Mouse (Mus musculus): Measurements from ENCODE around the gene Il19.

DNA sequence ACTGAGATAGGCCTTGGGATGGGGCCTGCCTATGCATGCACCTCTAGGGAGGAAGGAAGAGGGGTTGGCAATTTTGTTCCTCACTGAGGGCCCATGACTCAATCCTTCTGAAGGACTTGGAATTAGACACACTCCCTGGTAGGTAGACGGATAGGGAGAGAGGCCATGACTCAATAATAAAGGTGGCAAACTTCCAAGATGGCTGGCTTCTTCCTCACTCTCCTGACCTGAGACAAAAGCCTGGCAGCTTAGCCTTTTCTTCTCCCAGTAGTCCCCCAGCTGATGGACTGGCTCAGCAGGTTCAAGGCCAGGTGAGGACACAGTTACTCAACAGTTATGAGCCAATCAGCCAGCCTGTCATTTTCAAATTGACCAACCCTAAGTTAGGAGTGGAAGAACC is 47.5 kb downstream of the Il19 start:
- TF ChIP-seq POLR2A (IDR thresholded peaks at IDR 0.05; ENCODE audit: insufficient read depth, low read length) (no peak), EP300 (IDR thresholded peaks at IDR 0.05; ENCODE audit: insufficient read depth, low read depth, low read length) (no peak)
